Comparison of ENCODE assay signal across 8 mouse cellular contexts in genomic region chr8:120368814-120369649, GRCm38 (mm10).
DNase-seq lines count a peak whose midpoint lies in the region; ATAC-seq and TF ChIP-seq lines count a peak whose summit lies in the region.

No protein-coding gene starts in this region.

- peak overlapping the region; percentile 24 for H3K9ac ChIP-seq in forebrain, embryonic 11.5 days (ENCODE audit: low read length)
- H3K9ac ChIP-seq in heart, embryonic 16.5 days (ENCODE audit: low read length) = peak overlapping the region; percentile 44; the same call in 1 of the 2 replicates
- peak overlapping the region; percentile 86 for H3K9ac ChIP-seq in liver, embryonic 14.5 days (replicated peaks)
- H3K9ac ChIP-seq in neural tube, embryonic 12.5 days = no peak overlapping the region
- no peak overlapping the region for H3K9ac ChIP-seq in stomach, postnatal 0 days (ENCODE audit: low read length)

- H3K9me3 ChIP-seq in forebrain, embryonic 11.5 days (ENCODE audit: control insufficient read depth, low read length) = no peaks in the 10 kb centered on the region
- no peaks in the 10 kb centered on the region for H3K9me3 ChIP-seq in heart, embryonic 16.5 days (replicated peaks; ENCODE audit: control insufficient read depth, low read length)
- H3K9me3 ChIP-seq in liver, embryonic 14.5 days (ENCODE audit: control insufficient read depth, low read length) = no peaks in the 10 kb centered on the region
- no peaks in the 10 kb centered on the region for H3K9me3 ChIP-seq in neural tube, embryonic 12.5 days
- no peaks in the 10 kb centered on the region for H3K9me3 ChIP-seq in stomach, postnatal 0 days (ENCODE audit: control insufficient read depth, low read length)

- peak; percentile 76 for TF ChIP-seq CTCF in liver, embryonic 14.5 days (IDR thresholded peaks at IDR 0.05; ENCODE audit: low read depth)
- TF ChIP-seq CTCF in stomach, postnatal 0 days (IDR thresholded peaks at IDR 0.05; ENCODE audit: low read depth) = peak; percentile 72

- no peak overlapping the region for H3K27ac ChIP-seq in forebrain, embryonic 11.5 days (ENCODE audit: low read depth, low read length)
- peak overlapping the region; percentile 92 for H3K27ac ChIP-seq in heart, embryonic 16.5 days (ENCODE audit: low read length)
- H3K27ac ChIP-seq in liver, embryonic 14.5 days = peak overlapping the region; percentile 97
- H3K27ac ChIP-seq in neural tube, embryonic 12.5 days = peak overlapping the region; percentile 9; the same call in 1 of the 2 replicates
- H3K27ac ChIP-seq in stomach, postnatal 0 days (replicated peaks) = peak overlapping the region; percentile 85

- no peaks in the 10 kb centered on the region for H3K27me3 ChIP-seq in forebrain, embryonic 11.5 days (ENCODE audit: control insufficient read depth, insufficient read depth, low read length)
- H3K27me3 ChIP-seq in heart, embryonic 16.5 days (ENCODE audit: control insufficient read depth, insufficient read depth, low read length) = no peaks in the 10 kb centered on the region
- H3K27me3 ChIP-seq in liver, embryonic 14.5 days (ENCODE audit: control insufficient read depth, insufficient read depth, low read length) = no peaks in the 10 kb centered on the region
- H3K27me3 ChIP-seq in neural tube, embryonic 12.5 days (replicated peaks) = no peaks in the 10 kb centered on the region
- no peaks in the 10 kb centered on the region for H3K27me3 ChIP-seq in stomach, postnatal 0 days (ENCODE audit: control insufficient read depth, insufficient read depth, low read length)

- 0 out of 2 replicates have a peak, but pooled peaks have one; percentile 33 for TF ChIP-seq EP300 in liver, embryonic 14.5 days (IDR thresholded peaks at IDR 0.05; ENCODE audit: low read depth)
- TF ChIP-seq EP300 in stomach, postnatal 0 days (optimal IDR thresholded peaks at IDR 0.05) = no peak

- no peaks in the 10 kb centered on the region for H3K36me3 ChIP-seq in forebrain, embryonic 11.5 days (ENCODE audit: control insufficient read depth, insufficient read depth, low read length)
- no peaks in the 10 kb centered on the region for H3K36me3 ChIP-seq in heart, embryonic 16.5 days (ENCODE audit: control insufficient read depth, insufficient read depth)
- no peaks in the 10 kb centered on the region for H3K36me3 ChIP-seq in liver, embryonic 14.5 days (replicated peaks; ENCODE audit: control insufficient read depth, insufficient read depth, low read depth)
- H3K36me3 ChIP-seq in neural tube, embryonic 12.5 days = no peaks in the 10 kb centered on the region
- H3K36me3 ChIP-seq in stomach, postnatal 0 days (ENCODE audit: control insufficient read depth, insufficient read depth, low read length) = no peaks in the 10 kb centered on the region

- no peak overlapping the region for H3K4me2 ChIP-seq in forebrain, embryonic 11.5 days (ENCODE audit: low read depth, low read length, severe bottlenecking)
- peak overlapping the region; percentile 38 for H3K4me2 ChIP-seq in heart, embryonic 16.5 days (ENCODE audit: low read depth, low read length)
- H3K4me2 ChIP-seq in liver, embryonic 14.5 days (ENCODE audit: low read depth) = peak overlapping the region; percentile 94
- H3K4me2 ChIP-seq in neural tube, embryonic 12.5 days (replicated peaks) = peak overlapping the region; percentile 18
- no peak overlapping the region for H3K4me2 ChIP-seq in stomach, postnatal 0 days (replicated peaks; ENCODE audit: low read depth)

- peaks cover 14% of the 10 kb centered on the region for H3K4me1 ChIP-seq in forebrain, embryonic 11.5 days (replicated peaks; ENCODE audit: control insufficient read depth, insufficient read depth, low read length)
- peaks cover 69% of the 10 kb centered on the region for H3K4me1 ChIP-seq in heart, embryonic 16.5 days (ENCODE audit: control insufficient read depth, insufficient read depth, low read length)
- peaks cover 64 to 68% of the 10 kb centered on the region in 2 experiments for H3K4me1 ChIP-seq in liver, embryonic 14.5 days (replicated peaks; ENCODE audit: control insufficient read depth in 2 of 2, insufficient read depth in 2 of 2, low read length in 1 of 2)
- H3K4me1 ChIP-seq in neural tube, embryonic 12.5 days = peaks cover 90% of the 10 kb centered on the region
- H3K4me1 ChIP-seq in stomach, postnatal 0 days (replicated peaks; ENCODE audit: control insufficient read depth, insufficient read depth) = peaks cover 16% of the 10 kb centered on the region

- no peak overlapping the region for H3K4me3 ChIP-seq in forebrain, embryonic 11.5 days (ENCODE audit: low read depth, low read length)
- 0 out of 2 replicates have a peak overlapping the region, but pooled peaks have one; percentile 8 for H3K4me3 ChIP-seq in heart, embryonic 16.5 days (ENCODE audit: low read length)
- H3K4me3 ChIP-seq in liver, embryonic 14.5 days (ENCODE audit: insufficient read depth in 1 of 2, low read depth in 2 of 2, low read length in 2 of 2) = peak overlapping the region; percentile 55 to 62
- H3K4me3 ChIP-seq in neural tube, embryonic 12.5 days = no peak overlapping the region
- no peak overlapping the region for H3K4me3 ChIP-seq in stomach, postnatal 0 days (ENCODE audit: low read depth, low read length)

- 30% methylated on average over 11 of the region's 11 CpGs for WGBS in forebrain, embryonic 11.5 days
- WGBS in heart, embryonic 16.5 days = 15% methylated on average over 11 of the region's 11 CpGs
- WGBS in liver, embryonic 14.5 days (ENCODE audit: insufficient replicate concordance) = 10% methylated on average over 11 of the region's 11 CpGs
- WGBS in neural tube, embryonic 12.5 days = 27% methylated on average over 11 of the region's 11 CpGs
- WGBS in stomach, postnatal 0 days = 24% methylated on average over 11 of the region's 11 CpGs

- peak; percentile 26 to 53 for DNase-seq in CD8-positive naive resting alpha-beta T cell, adult 2 months (ENCODE audit: low read depth in 2 of 2, low spot score in 2 of 2)
- peak; percentile 83 for DNase-seq in c-Kit-negative CD71-positive TER-119-positive erythroid progenitor cells, embryonic 14.5 days (ENCODE audit: low read depth, low spot score)
- peak; percentile 80 for DNase-seq in forebrain, embryonic 11.5 days (ENCODE audit: low spot score)
- peak; percentile 98 for DNase-seq in kidney, postnatal 36 days
- peak; percentile 86 to 88 (median 86) for DNase-seq in liver, embryonic 14.5 days (ENCODE audit: low read depth in 3 of 3, low spot score in 3 of 3)
- DNase-seq in stomach, postnatal 0 days (ENCODE audit: low spot score) = peak; percentile 95

- ATAC-seq in forebrain, embryonic 11.5 days (replicated peaks; ENCODE audit: low FRiP score) = 0 out of 2 replicates have a peak, but pooled peaks have one; percentile 27
- ATAC-seq in heart, embryonic 16.5 days (replicated peaks; ENCODE audit: extremely low read depth, insufficient read depth, low FRiP score) = peak; percentile 88
- ATAC-seq in liver, embryonic 14.5 days (ENCODE audit: insufficient read depth) = peak; percentile 63
- peak; percentile 39; the same call in 1 of the 2 replicates for ATAC-seq in neural tube, embryonic 12.5 days (ENCODE audit: low FRiP score, low read depth)
- peak; percentile 84 for ATAC-seq in stomach, postnatal 0 days (ENCODE audit: low FRiP score, low TSS enrichment)

Comparison
In these comparisons a context has a peak if more than half of its experiments do, and no peak if none do; other contexts are left out.
1. DNase-seq: peak in every context shown above with its lines; median percentile 98 in kidney, postnatal 36 days; 95 in stomach, postnatal 0 days; 86 in liver, embryonic 14.5 days; 83 in c-Kit-negative CD71-positive TER-119-positive erythroid progenitor cells, embryonic 14.5 days; 80 in forebrain, embryonic 11.5 days; 40 in CD8-positive naive resting alpha-beta T cell, adult 2 months.
2. ATAC-seq: peak in every context shown above with its lines; median percentile 88 in heart, embryonic 16.5 days; 84 in stomach, postnatal 0 days; 63 in liver, embryonic 14.5 days; 39 in neural tube, embryonic 12.5 days; 27 in forebrain, embryonic 11.5 days.
3. H3K4me2 ChIP-seq: peak in heart, embryonic 16.5 days (single experiment), liver, embryonic 14.5 days (single experiment) and neural tube, embryonic 12.5 days (single experiment); none in forebrain, embryonic 11.5 days (single experiment) and stomach, postnatal 0 days (single experiment).
4. H3K4me3 ChIP-seq: peak in heart, embryonic 16.5 days (single experiment) and liver, embryonic 14.5 days (2 of 2); none in forebrain, embryonic 11.5 days (single experiment), neural tube, embryonic 12.5 days (single experiment) and stomach, postnatal 0 days (single experiment).
5. H3K9ac ChIP-seq: peak in forebrain, embryonic 11.5 days (single experiment), heart, embryonic 16.5 days (single experiment) and liver, embryonic 14.5 days (single experiment); none in neural tube, embryonic 12.5 days (single experiment) and stomach, postnatal 0 days (single experiment).